Mouse (Mus musculus): Measurements from ENCODE around the gene Lrch1. TPM values are rescaled to one million over a fixed set of nuclear protein-coding genes. Genes with fewer than 3 reads are reported as not detected.

Gene Lrch1
- polyA plus RNA-seq, 1 experiment from 2014 or later = 13.5 TPM

DNA sequence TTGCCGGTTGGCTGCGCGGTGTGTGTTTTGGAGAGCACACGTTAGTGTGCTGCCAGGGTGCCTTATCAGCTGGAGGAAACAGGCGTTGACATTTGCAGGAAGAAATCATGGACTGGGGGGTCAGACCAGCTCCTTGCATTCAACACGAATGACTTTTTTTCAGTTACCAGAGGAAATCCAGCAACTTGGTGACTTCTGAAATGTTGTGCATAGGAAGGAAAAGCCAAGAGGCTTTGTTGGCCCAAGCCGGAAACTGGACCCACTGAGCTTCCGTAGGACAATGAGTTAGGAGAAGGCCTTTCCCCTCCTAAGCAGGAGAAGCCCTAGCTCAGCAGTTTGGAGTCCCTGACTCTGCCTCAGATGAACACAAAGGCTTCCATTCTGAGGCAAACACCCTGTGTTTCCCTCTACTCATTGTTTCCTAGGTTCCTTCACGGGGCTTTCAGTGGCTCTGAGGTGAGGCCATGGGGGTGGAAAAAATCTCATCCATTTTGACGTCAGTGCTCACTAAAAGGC lies 26.5 kb upstream of the Lrch1 start:
- Histone ChIP-seq H3K36me3 (ENCODE audit: insufficient read depth, low read length) (no peaks in the 10 kb centered on the region), H3K27me3 (replicated peaks; ENCODE audit: insufficient read depth, low read length) (no peaks in the 10 kb centered on the region), H3K4me2 (replicated peaks; ENCODE audit: low read depth, low read length) (no peak overlapping the region), H3K9me3 (ENCODE audit: low read length) (no peaks in the 10 kb centered on the region), H3K27ac (ENCODE audit: low read length) (no peak overlapping the region), H3K9ac (replicated peaks; ENCODE audit: low read depth) (no peak overlapping the region), H3K4me3 (ENCODE audit: low read depth, low read length) (no peak overlapping the region), H3K4me1 (ENCODE audit: insufficient read depth, low read depth, low read length) (no peaks in the 10 kb centered on the region; the same call in 1 of the 2 replicates)
- peak; percentile 37 for DNase-seq (ENCODE audit: low spot score)
- 42% methylated on average over 10 of the region's 10 CpGs for WGBS
- peak; percentile 24; the same call in 1 of the 2 replicates for TF ChIP-seq EP300 (IDR thresholded peaks at IDR 0.05)
- TF ChIP-seq CTCF (IDR thresholded peaks at IDR 0.05) = no peak
- peak; percentile 47 for ATAC-seq

DNA sequence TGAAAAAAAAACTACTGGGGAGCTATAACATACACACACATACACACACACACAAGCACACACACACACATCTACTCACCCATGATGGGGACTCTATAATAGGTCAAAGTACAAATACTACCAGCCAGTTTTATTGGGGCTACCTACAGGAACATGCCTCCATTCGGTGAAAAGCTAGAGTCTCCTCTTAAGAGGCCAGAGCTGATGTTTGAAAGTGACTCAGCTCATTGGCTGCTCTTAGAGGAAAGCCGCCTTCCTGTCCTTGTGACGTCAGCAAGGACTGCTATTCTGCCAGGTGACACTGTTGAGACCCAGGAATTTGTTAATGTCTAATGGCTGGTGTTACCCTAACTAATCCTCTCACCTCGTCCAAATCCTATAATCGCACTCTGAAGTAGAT lies 25.0 kb upstream of the Lrch1 start:
- ATAC-seq (no peak), DNase-seq (ENCODE audit: low spot score) (no peak)
- no peak for TF ChIP-seq CTCF (IDR thresholded peaks at IDR 0.05)
- TF ChIP-seq EP300 (IDR thresholded peaks at IDR 0.05) = no peak
- Histone ChIP-seq H3K27ac (ENCODE audit: low read length) (no peak overlapping the region), H3K9me3 (ENCODE audit: low read length) (no peaks in the 10 kb centered on the region), H3K4me2 (replicated peaks; ENCODE audit: low read depth, low read length) (no peak overlapping the region), H3K36me3 (ENCODE audit: insufficient read depth, low read length) (no peaks in the 10 kb centered on the region), H3K4me3 (ENCODE audit: low read depth, low read length) (no peak overlapping the region), H3K27me3 (replicated peaks; ENCODE audit: insufficient read depth, low read length) (no peaks in the 10 kb centered on the region), H3K4me1 (ENCODE audit: insufficient read depth, low read depth, low read length) (no peaks in the 10 kb centered on the region; the same call in 1 of the 2 replicates), H3K9ac (replicated peaks; ENCODE audit: low read depth) (no peak overlapping the region)
- WGBS = 64% methylated on average over 5 of the region's 5 CpGs

DNA sequence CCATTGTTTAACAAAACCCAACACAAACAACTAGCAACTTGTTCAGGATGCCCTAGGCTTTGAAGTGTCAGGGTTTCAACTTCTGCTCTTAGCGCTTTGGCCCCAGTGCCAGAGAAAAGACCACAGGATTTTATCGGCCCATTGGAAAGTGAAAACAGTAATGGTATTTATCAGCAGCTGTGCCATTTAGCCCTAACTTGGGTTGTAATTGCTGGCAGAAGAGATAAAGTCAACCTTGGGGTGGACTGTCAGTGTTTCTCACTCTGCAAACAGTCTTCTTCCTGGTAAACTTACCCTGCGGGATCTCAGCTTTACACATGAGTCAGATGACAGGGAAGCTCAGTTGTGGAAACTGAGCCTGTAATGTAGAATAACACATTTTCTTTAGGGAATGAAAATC lies 24.5 kb upstream of the Lrch1 start:
- no peak for TF ChIP-seq CTCF (IDR thresholded peaks at IDR 0.05)
- no peak for TF ChIP-seq EP300 (IDR thresholded peaks at IDR 0.05)
- Histone ChIP-seq H3K27me3 (replicated peaks; ENCODE audit: insufficient read depth, low read length) (no peaks in the 10 kb centered on the region), H3K4me3 (ENCODE audit: low read depth, low read length) (no peak overlapping the region), H3K9me3 (ENCODE audit: low read length) (no peaks in the 10 kb centered on the region), H3K4me1 (ENCODE audit: insufficient read depth, low read depth, low read length) (no peaks in the 10 kb centered on the region; the same call in 1 of the 2 replicates), H3K9ac (replicated peaks; ENCODE audit: low read depth) (no peak overlapping the region), H3K27ac (ENCODE audit: low read length) (no peak overlapping the region), H3K36me3 (ENCODE audit: insufficient read depth, low read length) (no peaks in the 10 kb centered on the region), H3K4me2 (replicated peaks; ENCODE audit: low read depth, low read length) (no peak overlapping the region)
- DNase-seq (ENCODE audit: low spot score) (no peak), ATAC-seq (no peak)
- WGBS = 21% methylated on average over 3 of the region's 3 CpGs

DNA sequence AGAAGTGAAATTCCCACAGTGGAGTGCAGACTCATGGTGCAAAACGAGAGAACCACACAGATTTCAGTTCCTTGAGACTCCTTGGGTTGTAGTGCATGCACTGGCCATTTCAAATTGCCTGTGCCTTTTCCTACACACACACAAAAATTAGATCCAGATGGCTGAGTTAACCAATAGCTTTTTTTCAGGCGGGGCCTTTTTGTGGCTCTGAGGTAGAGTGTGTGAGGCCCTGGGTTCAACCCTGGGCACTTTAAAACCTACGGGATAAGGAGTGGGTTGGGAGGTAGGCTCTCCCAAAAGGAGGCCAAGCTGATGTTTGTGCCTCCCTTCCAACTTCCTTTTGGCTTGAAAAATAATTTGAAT lies 15.7 kb upstream of the Lrch1 start:
- H3K36me3 ChIP-seq (ENCODE audit: insufficient read depth, low read length) = no peaks in the 10 kb centered on the region
- no peaks in the 10 kb centered on the region for H3K27me3 ChIP-seq (replicated peaks; ENCODE audit: insufficient read depth, low read length)
- H3K9ac ChIP-seq (replicated peaks; ENCODE audit: low read depth) = no peak overlapping the region
- TF ChIP-seq CTCF (IDR thresholded peaks at IDR 0.05) (no peak), EP300 (IDR thresholded peaks at IDR 0.05) (no peak)
- no peak overlapping the region for H3K27ac ChIP-seq (ENCODE audit: low read length)
- WGBS = 72% methylated on average over 3 of the region's 3 CpGs
- ATAC-seq (no peak), DNase-seq (ENCODE audit: low spot score) (no peak)
- no peak overlapping the region for H3K4me3 ChIP-seq (ENCODE audit: low read depth, low read length)
- no peak overlapping the region for H3K4me2 ChIP-seq (replicated peaks; ENCODE audit: low read depth, low read length)
- H3K4me1 ChIP-seq (ENCODE audit: insufficient read depth, low read depth, low read length) = no peaks in the 10 kb centered on the region
- no peaks in the 10 kb centered on the region for H3K9me3 ChIP-seq (ENCODE audit: low read length)

DNA sequence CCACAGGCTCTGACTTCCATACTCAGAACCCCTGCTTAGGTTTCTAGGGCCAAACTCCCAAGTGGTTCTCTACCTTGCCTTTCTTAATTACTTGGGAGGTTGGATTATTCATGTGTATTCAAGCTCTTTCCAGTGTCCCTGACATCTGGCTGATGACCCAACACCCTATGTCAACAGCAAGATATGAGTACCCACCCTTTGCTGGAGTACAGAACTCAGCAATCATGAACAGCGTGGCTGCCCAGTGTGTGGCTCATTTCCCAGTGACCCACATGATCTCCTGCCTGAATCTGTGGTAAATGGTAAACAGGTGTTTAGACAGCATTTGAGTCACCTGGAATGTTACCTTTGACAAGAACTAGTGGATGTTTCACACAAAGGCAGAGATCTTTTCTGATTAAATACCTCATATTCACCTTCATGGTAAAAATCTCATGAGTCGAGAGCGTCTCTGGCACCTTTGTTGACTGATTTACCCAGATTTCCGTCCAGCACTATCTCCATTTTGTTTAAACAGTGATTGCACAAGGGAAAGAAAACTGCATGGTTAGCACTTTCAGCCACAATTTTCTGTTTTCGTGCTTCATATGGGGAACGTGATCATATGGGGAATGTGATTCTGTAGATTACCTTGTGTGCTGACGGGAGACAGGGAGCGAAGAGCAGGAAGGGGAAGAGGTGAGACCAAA lies 15.2 kb upstream of the Lrch1 start:
- ATAC-seq (no peak), DNase-seq (ENCODE audit: low spot score) (no peak)
- 54% methylated on average over 8 of the region's 8 CpGs for WGBS
- Histone ChIP-seq H3K9me3 (ENCODE audit: low read length) (no peaks in the 10 kb centered on the region), H3K9ac (replicated peaks; ENCODE audit: low read depth) (no peak overlapping the region), H3K4me1 (ENCODE audit: insufficient read depth, low read depth, low read length) (no peaks in the 10 kb centered on the region), H3K4me3 (ENCODE audit: low read depth, low read length) (no peak overlapping the region), H3K27me3 (replicated peaks; ENCODE audit: insufficient read depth, low read length) (no peaks in the 10 kb centered on the region), H3K36me3 (ENCODE audit: insufficient read depth, low read length) (no peaks in the 10 kb centered on the region), H3K4me2 (replicated peaks; ENCODE audit: low read depth, low read length) (no peak overlapping the region), H3K27ac (ENCODE audit: low read length) (no peak overlapping the region)
- TF ChIP-seq CTCF (IDR thresholded peaks at IDR 0.05) (no peak), EP300 (IDR thresholded peaks at IDR 0.05) (no peak)

DNA sequence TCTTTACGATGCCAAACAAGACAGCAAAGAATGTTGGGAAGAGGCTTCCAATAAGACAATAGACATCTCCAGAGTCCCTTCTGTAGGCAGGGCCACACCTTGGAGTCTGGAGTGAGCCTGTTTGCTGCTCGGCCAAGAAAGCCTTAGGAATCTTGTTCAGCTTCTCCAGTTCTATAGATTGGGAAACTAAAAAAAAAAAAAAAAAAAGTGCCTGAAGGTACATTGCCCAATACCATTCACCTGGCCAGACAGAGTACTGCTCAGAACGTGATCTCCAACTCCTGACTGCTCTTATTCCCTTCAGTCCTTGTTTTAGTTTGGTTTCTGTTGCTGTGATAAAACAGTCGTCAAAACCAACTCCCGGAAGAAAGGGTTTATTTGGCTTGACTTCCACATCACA lies 12.9 kb upstream of the Lrch1 start:
- TF ChIP-seq CTCF (IDR thresholded peaks at IDR 0.05) (no peak), EP300 (IDR thresholded peaks at IDR 0.05) (no peak)
- 56% methylated on average over 5 of the region's 5 CpGs for WGBS
- Histone ChIP-seq H3K27ac (ENCODE audit: low read length) (no peak overlapping the region), H3K9me3 (ENCODE audit: low read length) (no peaks in the 10 kb centered on the region), H3K4me1 (ENCODE audit: insufficient read depth, low read depth, low read length) (no peaks in the 10 kb centered on the region), H3K36me3 (ENCODE audit: insufficient read depth, low read length) (no peaks in the 10 kb centered on the region), H3K4me3 (ENCODE audit: low read depth, low read length) (no peak overlapping the region), H3K4me2 (replicated peaks; ENCODE audit: low read depth, low read length) (no peak overlapping the region), H3K27me3 (replicated peaks; ENCODE audit: insufficient read depth, low read length) (no peaks in the 10 kb centered on the region), H3K9ac (replicated peaks; ENCODE audit: low read depth) (no peak overlapping the region)
- ATAC-seq (peak; percentile 52), DNase-seq (ENCODE audit: low spot score) (no peak)

Data from lung, postnatal 0 days (tissue).